Mouse (Mus musculus) c-Kit-negative CD71-positive TER-119-positive erythroid progenitor cells, embryonic 14.5 days (primary cell): ENCODE data around the gene Mthfd2.

Experiments used
- DNase-seq: peaks from one replicate; pipeline ENCODE4 v3.0.0-alpha.2; 2013; ENCODE audit warnings: low read depth, low spot score

Mthfd2 gene

GRCm38 (mm10) chr6:83268144-83269010 is 57.3 kb downstream of the Mthfd2 start:
- no peak for DNase-seq

DNA sequence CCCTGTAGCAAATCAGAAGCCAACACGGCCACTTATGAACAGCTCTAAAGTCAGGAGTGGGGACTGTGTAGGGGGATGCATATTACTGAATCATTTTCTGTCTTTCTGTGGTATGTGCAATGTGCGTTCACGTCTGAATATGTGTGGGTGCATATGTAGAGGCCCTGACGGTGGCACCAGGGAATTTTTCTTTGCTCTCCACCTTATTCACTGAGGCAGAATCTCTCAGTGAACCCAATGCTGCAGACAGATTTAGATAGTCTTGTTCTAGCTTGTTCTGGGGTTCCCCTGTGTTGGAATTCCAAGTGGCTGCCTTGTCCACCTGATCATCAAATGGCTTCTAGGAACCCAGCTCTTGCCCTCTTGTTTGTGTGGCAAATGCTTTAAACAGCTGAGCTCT is 58.1 kb downstream of the Mthfd2 start:
- no peak for DNase-seq

GRCm38 (mm10) chr6:83265653-83266052 is 60.1 kb downstream of the Mthfd2 start:
- DNase-seq: no peak

- peak; percentile 49 for DNase-seq
Measured at GRCm38 (mm10) chr6:83265253-83265652, 60.5 kb downstream of the Mthfd2 start.

DNA sequence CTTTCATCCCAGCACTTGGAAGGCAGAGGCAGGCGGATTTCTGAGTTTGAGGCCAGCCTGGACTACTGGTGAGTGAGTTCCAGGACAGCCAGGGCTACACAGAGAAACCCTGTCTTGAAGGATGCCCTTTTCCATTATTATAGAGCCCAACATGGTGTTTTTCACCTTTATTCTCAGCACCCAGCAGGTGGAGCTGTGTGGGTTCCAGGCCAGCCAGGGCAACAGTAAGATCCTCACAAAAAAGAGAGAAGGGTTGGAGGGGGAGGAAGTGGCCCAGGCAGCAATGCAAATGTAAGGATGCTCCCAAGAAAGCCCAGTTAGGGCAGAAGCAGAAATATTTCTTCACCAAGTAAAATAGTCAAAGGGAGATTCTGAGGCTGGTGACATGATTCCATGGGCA is 61.2 kb downstream of the Mthfd2 start:
- DNase-seq: no peak
